ENCODE assay signal across 15 mouse cellular contexts in the genomic region with DNA sequence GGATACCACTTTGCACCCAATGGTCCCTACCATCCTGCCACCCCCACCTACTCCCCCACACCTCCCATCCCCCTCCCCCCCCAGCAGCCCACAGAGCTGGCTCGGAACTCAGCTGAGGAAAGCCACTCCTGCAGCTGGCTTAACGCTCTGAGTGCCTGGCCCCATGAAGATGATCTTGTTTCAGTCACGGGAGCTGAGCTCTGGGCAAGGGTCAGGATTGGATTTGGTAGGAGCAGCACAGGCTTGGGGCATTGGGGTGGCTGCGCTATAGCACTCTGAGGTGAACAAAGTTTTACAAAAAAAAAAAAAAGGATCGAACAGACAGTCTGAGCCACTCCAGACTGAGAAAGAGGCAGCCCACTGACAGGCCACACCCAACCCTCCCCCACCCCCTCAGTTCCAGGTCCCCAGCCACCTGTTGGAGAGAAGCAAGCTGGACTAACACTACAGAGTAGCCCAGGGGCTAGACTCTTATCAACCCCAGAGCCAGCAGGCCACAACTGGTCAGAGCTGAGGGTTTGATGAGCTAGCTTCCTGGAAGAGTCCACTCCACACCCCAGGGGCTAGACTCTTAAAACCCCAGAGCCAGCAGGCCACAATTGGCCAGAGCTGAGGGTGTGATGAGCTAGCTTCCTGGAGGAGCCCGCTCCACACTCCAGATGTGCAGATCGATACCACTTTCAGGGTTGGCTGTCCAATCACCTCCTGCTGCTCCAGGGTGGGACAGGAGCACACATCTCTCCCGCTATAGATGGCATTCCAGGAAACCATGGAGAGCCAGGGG. TPM values are rescaled to one million over a fixed set of nuclear protein-coding genes. Genes with fewer than 3 reads are reported as not detected.
DNase-seq lines count a peak whose midpoint lies in the region; ATAC-seq and TF ChIP-seq lines count a peak whose summit lies in the region.
"Had no signal": no experiment of that assay in that cellular context is flagged by ENCODE, and none has a peak within 500 bp of the region (broad histone marks: within the 10 kb centered on the region; RNA-seq: fewer than 3 reads in every experiment).

No protein-coding gene starts in this region.

- no peak for ATAC-seq in kidney, embryonic 16.5 days (ENCODE audit: low FRiP score, low TSS enrichment)
- ATAC-seq in kidney, postnatal 0 days (replicated peaks; ENCODE audit: low FRiP score, low read depth), result 0 out of 2 replicates have a peak, but pooled peaks have one; percentile 9
- ATAC-seq: CD4-positive, CD25-positive, alpha-beta regulatory T cell, adult 4 months had no signal

- peaks cover 30% of the 10 kb centered on the region for H3K36me3 ChIP-seq in kidney, embryonic 16.5 days (ENCODE audit: insufficient read depth, low read length)
- H3K36me3 ChIP-seq in ES-Bruce4 (ENCODE audit: control insufficient read depth, insufficient read depth, low read length, poor library complexity, severe bottlenecking), result peaks cover 4% of the 10 kb centered on the region; the same call in 1 of the 2 replicates
- peaks cover 23% of the 10 kb centered on the region for H3K36me3 ChIP-seq in kidney, postnatal 0 days (ENCODE audit: insufficient read depth, low read length)

- H3K27me3 ChIP-seq in kidney, embryonic 16.5 days (ENCODE audit: insufficient read depth, low read length), result no peaks in the 10 kb centered on the region
- H3K27me3 ChIP-seq in ES-Bruce4 (ENCODE audit: control insufficient read depth, insufficient read depth, low read length, poor library complexity, severe bottlenecking), result no peaks in the 10 kb centered on the region
- no peaks in the 10 kb centered on the region for H3K27me3 ChIP-seq in kidney, postnatal 0 days (ENCODE audit: insufficient read depth, low read length)
- H3K27me3 ChIP-seq: neural tube, embryonic 13.5 days had no signal

- TF ChIP-seq POLR2A in ES-Bruce4 (IDR thresholded peaks at IDR 0.05; ENCODE audit: insufficient read depth, low read length), result no peak

- TF ChIP-seq CTCF in ES-Bruce4 (IDR thresholded peaks at IDR 0.05; ENCODE audit: low read depth, low read length), result no peak
- no peak for TF ChIP-seq CTCF in kidney, postnatal 0 days (IDR thresholded peaks at IDR 0.05; ENCODE audit: low read depth)

- 51% methylated on average over 8 of the region's 8 CpGs for WGBS in kidney, embryonic 16.5 days
- WGBS in kidney, postnatal 0 days, result 52% methylated on average over 8 of the region's 8 CpGs

- H3K4me1 ChIP-seq in kidney, embryonic 16.5 days (ENCODE audit: insufficient read depth, low read length), result peaks cover 14% of the 10 kb centered on the region
- H3K4me1 ChIP-seq in ES-Bruce4 (ENCODE audit: control insufficient read depth, insufficient read depth, low read length), result peaks cover 1% of the 10 kb centered on the region
- no peaks in the 10 kb centered on the region; the same call in 1 of the 2 replicates for H3K4me1 ChIP-seq in kidney, postnatal 0 days (replicated peaks; ENCODE audit: insufficient read depth, low read length)

- H3K9ac ChIP-seq in kidney, embryonic 16.5 days (replicated peaks; ENCODE audit: low read length), result no peak overlapping the region
- no peak overlapping the region for H3K9ac ChIP-seq in ES-Bruce4 (ENCODE audit: low read depth, poor library complexity, severe bottlenecking)
- no peak overlapping the region for H3K9ac ChIP-seq in kidney, postnatal 0 days (ENCODE audit: low read depth, low read length)
- H3K9ac ChIP-seq: neural tube, embryonic 13.5 days had no signal

- H3K4me2 ChIP-seq in kidney, embryonic 16.5 days (replicated peaks; ENCODE audit: low read depth, low read length), result no peak overlapping the region
- no peak overlapping the region for H3K4me2 ChIP-seq in kidney, postnatal 0 days (ENCODE audit: low read length)
- H3K4me2 ChIP-seq: neural tube, embryonic 13.5 days had no signal

- no peaks in the 10 kb centered on the region for H3K9me3 ChIP-seq in kidney, embryonic 16.5 days (ENCODE audit: low read length)
- H3K9me3 ChIP-seq in ES-Bruce4 (replicated peaks; ENCODE audit: control insufficient read depth, insufficient read depth, low read length, poor library complexity, severe bottlenecking), result no peaks in the 10 kb centered on the region
- no peaks in the 10 kb centered on the region for H3K9me3 ChIP-seq in kidney, postnatal 0 days (replicated peaks; ENCODE audit: low read length)
- H3K9me3 ChIP-seq: neural tube, embryonic 13.5 days had no signal

- TF ChIP-seq EP300 in ES-Bruce4 (IDR thresholded peaks at IDR 0.05; ENCODE audit: insufficient read depth, low read depth, low read length), result peak; percentile 40; the same call in 1 of the 2 replicates

- H3K4me3 ChIP-seq in kidney, embryonic 16.5 days (ENCODE audit: low read length), result no peak overlapping the region
- no peak overlapping the region for H3K4me3 ChIP-seq in ES-Bruce4 (ENCODE audit: low read depth, low read length)
- H3K4me3 ChIP-seq in kidney, postnatal 0 days (replicated peaks; ENCODE audit: low read depth, low read length), result no peak overlapping the region
- H3K4me3 ChIP-seq: heart, adult 2 months; neural tube, embryonic 13.5 days had no signal

- H3K27ac ChIP-seq in kidney, embryonic 16.5 days (ENCODE audit: low read length), result no peak overlapping the region
- peak overlapping the region; percentile 12; the same call in 1 of the 2 replicates for H3K27ac ChIP-seq in ES-Bruce4 (ENCODE audit: insufficient read depth, low read length)
- H3K27ac ChIP-seq in kidney, postnatal 0 days, result no peak overlapping the region
- H3K27ac ChIP-seq: heart, adult 2 months; neural tube, embryonic 13.5 days had no signal

- peak; percentile 32 for DNase-seq in kidney, adult 18-20 months
- DNase-seq in 416B (ENCODE audit: low read depth), result peak; percentile 64
- no peak for DNase-seq in kidney, postnatal 0 days (ENCODE audit: low spot score)
- DNase-seq in c-Kit-positive CD71-positive TER-119-positive erythroid progenitor cells, embryonic 14.5 days (ENCODE audit: low spot score), result no peak
- no peak for DNase-seq in frontal cortex, adult 2 months (ENCODE audit: extremely low spot score in 1 of 2, low spot score in 1 of 2)
- DNase-seq in lung, postnatal 4 days, result no peak
- DNase-seq: cerebellum, postnatal 14 days; heart, adult 2 months; heart, postnatal 36 days; lung, postnatal 10 days; thymus, postnatal 25 days had no signal

RNA-seq across cellular contexts. Expression of gene Park7, which starts 19.3 kb away (rescaled TPM):
- polyA plus RNA-seq in kidney, embryonic 16.5 days (2015; fragmentation: Nextera tagmentation; extraction: Ambion mirVana), result 404 and 421 TPM in 2 replicates
- polyA plus RNA-seq in ES-Bruce4 (2011; ENCODE audit: insufficient read depth, insufficient read length, low read depth, missing spikeins), result 210 and 215 TPM in 2 replicates
- polyA plus RNA-seq in kidney, postnatal 0 days (2015; fragmentation: Nextera tagmentation; extraction: Ambion mirVana), result 419 and 424 TPM in 2 replicates
- polyA plus RNA-seq in frontal cortex, adult 2 months (2012; rRNA removed), result 306 and 313 TPM in 2 replicates

RNA-seq across cellular contexts. Expression of gene Tnfrsf9, which starts 19.5 kb away (rescaled TPM):
- 0.26 and 0.40 TPM in 2 replicates for polyA plus RNA-seq in kidney, embryonic 16.5 days (2015; fragmentation: Nextera tagmentation; extraction: Ambion mirVana)
- 1.1 and 1.6 TPM in 2 replicates for polyA plus RNA-seq in ES-Bruce4 (2011; ENCODE audit: insufficient read depth, insufficient read length, low read depth, missing spikeins)
- polyA plus RNA-seq in kidney, postnatal 0 days (2015; fragmentation: Nextera tagmentation; extraction: Ambion mirVana), result 0.13 TPM in 2 replicates
- 1.3 and 2.6 TPM in 2 replicates for polyA plus RNA-seq in frontal cortex, adult 2 months (2012; rRNA removed)

RNA-seq across cellular contexts. Expression of gene Errfi1, which starts 41.2 kb away (rescaled TPM):
- 32.8 and 33.4 TPM in 2 replicates for polyA plus RNA-seq in kidney, embryonic 16.5 days (2015; fragmentation: Nextera tagmentation; extraction: Ambion mirVana)
- 44.2 and 44.3 TPM in 2 replicates for polyA plus RNA-seq in ES-Bruce4 (2011; ENCODE audit: insufficient read depth, insufficient read length, low read depth, missing spikeins)
- polyA plus RNA-seq in kidney, postnatal 0 days (2015; fragmentation: Nextera tagmentation; extraction: Ambion mirVana), result 34.1 and 35.5 TPM in 2 replicates
- polyA plus RNA-seq in frontal cortex, adult 2 months (2012; rRNA removed), result 21.6 and 22.3 TPM in 2 replicates

Comparison
In these comparisons a context has a peak if more than half of its experiments do, and no peak if none do; other contexts are left out.
1. DNase-seq: peak in kidney, adult 18-20 months (single experiment) and 416B (single experiment); none in kidney, postnatal 0 days (single experiment), c-Kit-positive CD71-positive TER-119-positive erythroid progenitor cells, embryonic 14.5 days (single experiment), frontal cortex, adult 2 months (0 of 2) and lung, postnatal 4 days (0 of 2).